Mouse (Mus musculus) heart, embryonic 11.5 days (tissue): ENCODE measurements around the gene Lamc2. TPM values are rescaled to one million over a fixed set of nuclear protein-coding genes. Genes with fewer than 3 reads are reported as not detected.
A peak's percentile ranks its signal among the peaks of the same experiment; 100 is the strongest.

Experiments used
- ATAC-seq: fragments of 200-750 bp; cut with Nextera tagmentation; replicated peaks from 2 replicates; pipeline ENCODE4 v1.8.0; 2017; ENCODE audit warnings: moderate library complexity; ENCODE audit not compliant: insufficient number of reproducible peaks, low FRiP score, low TSS enrichment
- H3K27ac ChIP-seq: fragments of 300-500 bp; sonication (generic); 2 replicates; pipeline ENCODE4 v1.5.1; 2014; ENCODE audit warnings: mild to moderate bottlenecking, low read depth, low read length
- H3K27me3 ChIP-seq: fragments of 300-500 bp; sonication (generic); 2 replicates; pipeline ENCODE4 v1.6.1; 2014; ENCODE audit warnings: mild to moderate bottlenecking, low read length, mixed read lengths; ENCODE audit not compliant: control insufficient read depth, insufficient read depth
- H3K36me3 ChIP-seq: fragments of 300-500 bp; sonication (generic); 2 replicates; pipeline ENCODE4 v1.6.1; 2014; ENCODE audit warnings: mild to moderate bottlenecking, low read length, moderate library complexity, mixed read lengths; ENCODE audit not compliant: control insufficient read depth, insufficient read depth
- H3K4me1 ChIP-seq: fragments of 300-500 bp; sonication (generic); 2 replicates; pipeline ENCODE4 v1.6.1; 2014; ENCODE audit warnings: low read length; ENCODE audit not compliant: control insufficient read depth, insufficient read depth
- H3K4me2 ChIP-seq: fragments of 300-500 bp; sonication (generic); 2 replicates; pipeline ENCODE4 v1.6.1; 2014; ENCODE audit warnings: mild to moderate bottlenecking, moderate library complexity
- H3K4me3 ChIP-seq: fragments of 300-500 bp; sonication (generic); 2 replicates; pipeline ENCODE4 v1.5.1; 2014; ENCODE audit warnings: low read depth, low read length
- H3K9ac ChIP-seq: fragments of 300-500 bp; sonication (generic); 2 replicates; pipeline ENCODE4 v1.6.1; 2014; ENCODE audit warnings: mild to moderate bottlenecking, low read depth, low read length, moderate library complexity
- H3K9me3 ChIP-seq: fragments of 300-500 bp; sonication (generic); replicated peaks from 2 replicates; pipeline ENCODE4 v1.6.1; 2016; ENCODE audit warnings: low read length; ENCODE audit not compliant: control insufficient read depth
- WGBS: fragments of 180-500 bp; shearing (Covaris S2); extraction: QIAGEN DNeasy Blood & Tissue Kit; methylation state at CpG from one replicate; pipeline ENCODE4 v1.1.7; 2014; ENCODE audit not compliant: insufficient replicate concordance; 5-methylcytosine and 5-hydroxymethylcytosine counted together
- polyA plus RNA-seq: library from polyadenylated mRNA; unstranded; fragments of >200 nt; fragmentation: Nextera tagmentation; extraction: Ambion mirVana; gene quantifications from 2 replicates; pipeline ENCODE4 v1.2.1, GENCODE M21; 2014

Gene Lamc2
- polyA plus RNA-seq, 1 experiment from 2014 or later = 3.4 TPM

DNA sequence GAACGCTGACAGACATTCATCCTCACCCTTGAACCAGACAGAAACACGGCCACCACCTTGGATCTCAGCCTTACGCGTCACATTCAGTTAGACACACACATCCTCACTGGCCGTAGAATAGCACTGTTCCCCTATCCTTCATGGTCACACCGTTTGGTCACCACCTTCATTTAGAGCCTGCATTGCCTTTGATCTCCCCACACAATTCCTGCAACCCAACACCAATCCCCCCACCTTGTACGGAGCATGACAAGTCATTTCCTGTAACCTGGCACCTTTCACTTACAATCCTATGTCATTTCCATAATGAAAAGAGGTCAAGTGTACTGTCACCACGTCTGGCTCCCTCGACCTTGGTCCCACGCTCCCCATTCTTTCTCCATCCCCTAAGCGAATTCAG is 42.2 kb downstream of the Lamc2 start:
- ATAC-seq = no peak
- Histone ChIP-seq H3K36me3 (no peaks in the 10 kb centered on the region), H3K9me3 (no peaks in the 10 kb centered on the region), H3K4me2 (no peak overlapping the region), H3K27me3 (no peaks in the 10 kb centered on the region), H3K27ac (no peak overlapping the region), H3K4me1 (peaks cover 13% of the 10 kb centered on the region), H3K4me3 (no peak overlapping the region), H3K9ac (no peak overlapping the region)
- WGBS = 70% methylated on average over 11 of the region's 11 CpGs

DNA sequence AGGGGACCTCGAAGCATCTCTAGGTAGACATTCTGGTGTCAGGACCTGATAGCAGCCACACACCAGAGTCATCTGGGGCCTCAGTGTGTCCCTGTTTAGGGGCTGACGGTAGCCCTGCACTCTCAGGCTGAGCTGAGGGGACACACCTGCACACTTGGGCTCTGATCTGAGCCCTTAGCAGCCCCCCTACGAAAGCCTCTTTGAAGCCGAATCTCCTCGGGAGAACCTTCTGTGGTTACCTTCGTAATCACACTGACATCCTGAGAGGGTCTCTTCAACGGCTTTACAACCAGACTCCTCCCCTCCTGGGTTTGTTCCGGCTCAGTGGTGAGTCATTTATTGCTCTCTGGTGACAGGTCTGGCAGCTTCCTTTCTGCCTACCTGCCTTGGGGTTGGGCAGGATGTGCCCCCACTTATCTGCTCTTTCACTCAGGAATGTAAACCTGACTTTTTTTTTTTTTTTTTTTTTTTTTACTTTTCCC is 45.5 kb downstream of the Lamc2 start:
- no peaks in the 10 kb centered on the region for H3K27me3 ChIP-seq
- H3K9me3 ChIP-seq = no peaks in the 10 kb centered on the region
- ATAC-seq = no peak
- H3K4me2 ChIP-seq = no peak overlapping the region
- H3K4me1 ChIP-seq = peaks cover 22% of the 10 kb centered on the region
- no peaks in the 10 kb centered on the region for H3K36me3 ChIP-seq
- no peak overlapping the region for H3K27ac ChIP-seq
- no peak overlapping the region for H3K9ac ChIP-seq
- no peak overlapping the region for H3K4me3 ChIP-seq
- 17% methylated on average over 8 of the region's 8 CpGs for WGBS

DNA sequence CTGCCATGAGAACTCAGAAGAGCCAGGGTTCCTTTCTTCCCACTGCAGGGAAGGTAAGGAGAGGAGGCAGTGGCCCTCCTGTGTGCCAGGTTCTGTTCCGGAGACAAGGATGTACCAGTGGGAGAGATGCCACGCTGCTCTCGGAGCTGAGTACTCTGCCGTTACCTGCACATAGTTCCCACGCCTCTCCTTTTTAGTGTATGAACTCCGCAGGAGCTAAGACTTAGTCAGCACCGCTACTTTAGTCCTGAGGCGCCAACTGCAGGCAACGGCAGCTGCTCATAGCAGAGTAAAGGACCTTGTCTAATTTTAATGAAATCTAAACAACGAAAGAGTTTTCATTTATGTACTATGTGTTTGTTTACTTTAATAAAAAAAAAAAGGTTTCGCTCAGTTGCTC is 46.0 kb downstream of the Lamc2 start:
- no peak overlapping the region for H3K4me2 ChIP-seq
- ATAC-seq = no peak
- no peak overlapping the region for H3K27ac ChIP-seq
- peaks cover 22% of the 10 kb centered on the region for H3K4me1 ChIP-seq
- H3K4me3 ChIP-seq = no peak overlapping the region
- no peaks in the 10 kb centered on the region for H3K36me3 ChIP-seq
- H3K27me3 ChIP-seq = no peaks in the 10 kb centered on the region
- no peaks in the 10 kb centered on the region for H3K9me3 ChIP-seq
- H3K9ac ChIP-seq = no peak overlapping the region
- 64% methylated on average over 11 of the region's 11 CpGs for WGBS

DNA sequence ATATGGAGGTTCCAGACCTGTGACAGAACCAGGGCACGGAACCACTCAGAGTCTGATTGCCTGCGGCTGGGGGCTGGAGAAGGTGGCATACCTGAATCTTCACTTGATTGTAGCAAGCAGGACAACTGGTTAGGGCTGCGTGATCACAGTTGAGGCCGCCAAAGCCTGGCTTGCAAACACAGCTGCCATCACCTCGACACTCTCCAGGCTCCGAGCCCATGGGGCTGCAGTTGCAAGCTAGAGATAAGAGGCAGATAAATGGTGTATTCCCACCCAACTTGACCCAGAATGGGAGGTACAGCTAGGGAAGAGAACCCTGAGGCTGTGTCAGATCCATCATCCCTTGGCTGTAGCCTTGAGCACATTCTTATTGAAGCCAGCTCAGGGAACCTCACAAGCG is 46.6 kb downstream of the Lamc2 start:
- no peak overlapping the region for H3K27ac ChIP-seq
- no peaks in the 10 kb centered on the region for H3K36me3 ChIP-seq
- no peak overlapping the region for H3K4me3 ChIP-seq
- H3K9me3 ChIP-seq = no peaks in the 10 kb centered on the region
- no peak for ATAC-seq
- 24% methylated on average over 7 of the region's 7 CpGs for WGBS
- H3K27me3 ChIP-seq = no peaks in the 10 kb centered on the region
- peaks cover 24% of the 10 kb centered on the region for H3K4me1 ChIP-seq
- no peak overlapping the region for H3K4me2 ChIP-seq
- no peak overlapping the region for H3K9ac ChIP-seq

DNA sequence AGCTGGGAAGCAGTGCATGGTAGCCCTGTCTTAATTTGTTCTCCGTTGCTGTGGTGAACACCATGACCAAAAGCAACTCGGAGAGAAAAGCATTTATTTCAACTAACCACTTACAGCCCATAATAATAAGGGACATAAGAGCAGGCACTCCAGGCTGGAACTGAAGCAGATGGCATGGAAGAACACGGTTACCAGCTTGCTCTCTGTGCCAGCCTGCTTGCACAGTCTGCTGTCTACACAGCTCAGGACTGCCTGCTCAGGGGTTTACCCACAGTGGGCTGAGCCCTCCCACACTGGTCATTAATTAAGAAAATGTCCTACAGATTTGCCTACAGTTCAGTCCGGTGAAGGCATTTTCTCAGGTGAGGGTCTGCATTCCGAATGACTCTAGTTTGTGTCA is 47.8 kb downstream of the Lamc2 start:
- H3K4me1 ChIP-seq = peaks cover 36% of the 10 kb centered on the region
- no peaks in the 10 kb centered on the region for H3K9me3 ChIP-seq
- no peak overlapping the region for H3K4me2 ChIP-seq
- ATAC-seq = no peak
- no peak overlapping the region for H3K9ac ChIP-seq
- no peak overlapping the region for H3K27ac ChIP-seq
- H3K36me3 ChIP-seq = no peaks in the 10 kb centered on the region
- WGBS = 78% methylated on average over 5 of the region's 5 CpGs
- no peaks in the 10 kb centered on the region for H3K27me3 ChIP-seq
- H3K4me3 ChIP-seq = no peak overlapping the region

DNA sequence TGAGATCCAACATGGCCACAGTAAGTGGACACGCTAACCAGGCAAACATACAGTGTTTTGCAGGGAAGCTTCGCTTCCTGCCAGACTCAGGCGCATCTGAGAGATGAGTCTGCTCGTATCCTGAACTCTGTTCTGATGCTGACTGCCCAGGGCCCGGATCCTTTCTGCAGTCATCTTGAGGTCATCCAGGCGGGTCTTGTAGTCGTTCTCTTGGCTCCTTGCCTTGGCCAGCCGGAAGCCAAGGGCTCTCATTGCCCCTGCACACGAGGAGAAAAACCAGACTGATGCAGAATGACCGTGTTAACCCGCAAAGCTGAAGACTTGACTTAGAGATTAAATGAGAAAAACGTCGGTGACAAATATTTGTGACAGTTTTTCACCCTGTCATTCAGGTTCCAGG is 49.6 kb downstream of the Lamc2 start:
- Histone ChIP-seq H3K27ac (no peak overlapping the region), H3K27me3 (no peaks in the 10 kb centered on the region), H3K4me3 (no peak overlapping the region), H3K4me1 (peaks cover 36% of the 10 kb centered on the region), H3K9me3 (no peaks in the 10 kb centered on the region), H3K9ac (no peak overlapping the region), H3K36me3 (no peaks in the 10 kb centered on the region), H3K4me2 (no peak overlapping the region)
- ATAC-seq = no peak
- 70% methylated on average over 13 of the region's 13 CpGs for WGBS

DNA sequence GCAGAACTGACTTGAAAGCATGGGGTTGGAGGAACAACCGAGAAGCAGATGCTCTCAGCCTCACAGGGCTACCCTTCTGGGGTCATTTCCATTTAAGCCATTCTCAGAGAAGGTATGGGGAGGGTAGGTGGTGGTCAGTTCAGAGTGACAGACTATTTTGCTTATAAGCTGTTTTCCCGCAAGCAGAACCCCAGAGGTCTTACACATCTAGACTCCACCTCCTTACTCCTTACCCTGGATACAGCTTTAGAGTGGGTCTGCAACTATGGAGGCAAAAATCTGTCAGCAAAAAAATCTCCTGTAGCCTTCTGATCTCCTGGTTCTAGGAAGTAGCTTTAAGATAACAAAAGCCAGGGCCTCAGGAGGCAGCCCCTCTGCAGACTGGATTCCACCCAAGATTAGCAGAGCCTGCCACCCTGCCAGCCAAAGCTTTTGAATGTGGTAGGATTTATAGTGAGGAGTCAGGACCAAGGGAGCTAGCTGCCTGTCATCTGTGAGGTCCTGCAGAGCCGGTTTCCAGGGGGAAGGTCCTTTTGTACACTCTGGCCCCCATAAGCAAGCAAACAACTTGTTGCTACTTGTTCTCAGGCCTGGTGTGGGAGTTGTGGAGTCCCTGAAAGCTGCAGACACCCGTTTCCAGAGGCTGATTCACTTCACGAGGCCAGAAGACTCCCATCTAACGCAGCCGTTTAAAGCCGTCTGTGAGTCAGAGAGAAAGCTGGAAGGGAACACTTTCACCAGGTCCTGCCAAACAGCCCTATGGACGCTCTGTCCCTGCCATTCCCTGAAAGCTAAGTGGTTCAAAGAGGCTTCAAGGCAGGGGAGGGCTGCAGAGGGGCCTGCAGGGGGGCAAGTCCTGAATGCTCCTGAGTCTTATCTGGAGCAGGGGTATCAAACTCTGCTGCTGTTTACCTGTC is 52.1 kb downstream of the Lamc2 start:
- no peaks in the 10 kb centered on the region for H3K36me3 ChIP-seq
- H3K27ac ChIP-seq = peak overlapping the region; percentile 81
- WGBS = 13% methylated on average over 9 of the region's 9 CpGs
- H3K27me3 ChIP-seq = no peaks in the 10 kb centered on the region
- peaks cover 31% of the 10 kb centered on the region for H3K4me1 ChIP-seq
- H3K4me3 ChIP-seq = no peak overlapping the region
- no peaks in the 10 kb centered on the region for H3K9me3 ChIP-seq
- peak overlapping the region; percentile 9; the same call in 1 of the 2 replicates for H3K4me2 ChIP-seq
- H3K9ac ChIP-seq = 0 out of 2 replicates have a peak overlapping the region, but pooled peaks have one; percentile 29
- ATAC-seq = no peak

DNA sequence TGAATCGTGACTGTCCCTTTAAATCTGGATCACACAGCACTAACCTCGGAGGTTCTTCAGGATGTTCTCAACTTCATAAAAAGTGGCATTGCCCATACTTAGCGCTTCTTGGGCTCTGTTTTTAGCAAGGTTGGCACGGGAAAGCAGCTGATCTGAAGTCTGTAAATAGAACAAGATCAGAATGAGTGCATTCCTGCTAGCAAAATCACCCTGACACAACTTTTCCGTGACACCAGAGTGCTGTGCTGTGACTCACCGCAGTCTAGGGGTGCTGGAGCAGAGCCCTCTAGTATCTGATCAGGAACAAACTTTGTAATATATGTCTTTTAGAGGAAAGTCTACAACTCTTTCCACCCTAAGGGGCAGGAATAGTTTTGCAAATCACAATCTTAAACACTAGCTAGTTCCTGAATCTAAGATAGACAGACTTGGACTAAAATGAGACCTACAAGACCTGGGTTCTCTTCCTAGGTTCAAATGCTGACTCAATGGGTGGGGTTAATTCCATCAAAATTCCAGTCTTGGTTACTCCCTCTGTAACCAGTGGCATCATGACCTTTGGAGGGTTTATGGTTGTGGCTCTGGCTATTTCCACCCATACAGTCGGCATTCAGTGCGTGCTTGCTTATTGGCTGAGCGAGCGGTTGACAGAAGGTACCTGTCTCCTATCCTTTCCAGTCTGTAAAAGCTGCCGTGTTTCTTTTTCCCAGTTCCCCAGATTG is 56.1 kb downstream of the Lamc2 start:
- ATAC-seq = no peak
- peaks cover 24% of the 10 kb centered on the region for H3K4me1 ChIP-seq
- no peaks in the 10 kb centered on the region for H3K36me3 ChIP-seq
- H3K9ac ChIP-seq = no peak overlapping the region
- no peaks in the 10 kb centered on the region for H3K9me3 ChIP-seq
- H3K4me3 ChIP-seq = no peak overlapping the region
- H3K27ac ChIP-seq = peak overlapping the region; percentile 42
- no peak overlapping the region for H3K4me2 ChIP-seq
- WGBS = 64% methylated on average over 11 of the region's 11 CpGs
- no peaks in the 10 kb centered on the region for H3K27me3 ChIP-seq
